Mouse (Mus musculus) olfactory bulb, adult 2 months (tissue): ENCODE data around the gene Bcl2a1c. TPM values are rescaled to one million over a fixed set of nuclear protein-coding genes. Genes with fewer than 3 reads are reported as not detected.

Experiments used
- H3K27ac ChIP-seq: fragments of 200-500 bp; 2 replicates; pipeline ENCODE4 v1.5.1; 2012; ENCODE audit warnings: low read depth, low read length; ENCODE audit not compliant: insufficient read depth
- H3K4me1 ChIP-seq: fragments of 200-500 bp; 2 replicates; pipeline ENCODE4 v1.6.1; 2012; ENCODE audit warnings: low read length; ENCODE audit not compliant: control insufficient read depth, insufficient read depth
- H3K4me3 ChIP-seq: fragments of 200-500 bp; 2 replicates; pipeline ENCODE4 v1.5.1; 2012; ENCODE audit warnings: mild to moderate bottlenecking, low read depth, low read length, moderate library complexity; ENCODE audit not compliant: insufficient read depth
- CTCF ChIP-seq: fragments of 200-500 bp; IDR thresholded peaks from 2 replicates; pipeline ENCODE4 v1.5.1; 2012; ENCODE audit warnings: low read depth, mild to moderate bottlenecking, low read length, moderate library complexity; ENCODE audit not compliant: insufficient read depth
- POLR2A ChIP-seq: fragments of 200-500 bp; IDR thresholded peaks from 2 replicates; pipeline ENCODE4 v1.6.1; 2012; ENCODE audit warnings: mild to moderate bottlenecking, low read depth, low read length, moderate library complexity; ENCODE audit not compliant: insufficient read depth
- WGBS: fragments of 180-500 bp; shearing (Covaris S2); methylation state at CpG from one replicate; pipeline ENCODE4 v1.1.7; 2018; 5-methylcytosine and 5-hydroxymethylcytosine counted together
- polyA plus RNA-seq: library from polyadenylated mRNA; stranded (reverse); fragments of >200 nt; gene quantifications from 2 replicates; pipeline ENCODE4 v1.2.4, GENCODE M21; 2012; ENCODE audit warnings: low replicate concordance; ENCODE audit not compliant: missing spikeins, insufficient read depth, insufficient read length

Bcl2a1c gene
- polyA plus RNA-seq, 1 experiment = not detected

GRCm38 (mm10) chr9:114375276-114375962 lies 45.5 kb downstream of the Bcl2a1c start:
- WGBS = 95% methylated on average over 10 of the region's 10 CpGs
- Histone ChIP-seq H3K4me1 (no peaks in the 10 kb centered on the region), H3K27ac (no peak overlapping the region), H3K4me3 (no peak overlapping the region)
- TF ChIP-seq CTCF (no peak), POLR2A (no peak)

- 95% methylated on average over 10 of the region's 10 CpGs for WGBS
Measured at GRCm38 (mm10) chr9:114377168-114377567, 47.2 kb downstream of the Bcl2a1c start.

GRCm38 (mm10) chr9:114379871-114380270 lies 49.9 kb downstream of the Bcl2a1c start:
- Histone ChIP-seq H3K4me1 (no peaks in the 10 kb centered on the region), H3K4me3 (no peak overlapping the region), H3K27ac (no peak overlapping the region)
- TF ChIP-seq CTCF (no peak), POLR2A (no peak)
- 94% methylated on average over 12 of the region's 12 CpGs for WGBS

More at GRCm38 (mm10) chr9:114377168-114377567, 47.2 kb downstream of the Bcl2a1c start:
- Histone ChIP-seq H3K27ac (no peak overlapping the region), H3K4me1 (no peaks in the 10 kb centered on the region), H3K4me3 (no peak overlapping the region)
- TF ChIP-seq POLR2A (no peak), CTCF (no peak)

Other genes with a start within 250 kb of the Bcl2a1c start
- gene Crtap, start 60.5 kb downstream of the Bcl2a1c start, polyA plus RNA-seq = not detected in 2 replicates
- not detected in 2 replicates for gene Glb1, start 70.9 kb downstream of the Bcl2a1c start, polyA plus RNA-seq
- not detected in 2 replicates for gene Tmppe, start 71.0 kb downstream of the Bcl2a1c start, polyA plus RNA-seq
- not detected in 2 replicates for gene Ccr4, start 174.8 kb downstream of the Bcl2a1c start, polyA plus RNA-seq
- gene C130032M10Rik, start 185.6 kb downstream of the Bcl2a1c start, polyA plus RNA-seq = not detected in 2 replicates
- gene Trim71, start 234.2 kb downstream of the Bcl2a1c start, polyA plus RNA-seq = not detected in 2 replicates